Mouse (Mus musculus) common myeloid progenitor, adult 5-6 weeks (primary cell): ENCODE data around the gene Arih2. TPM values are rescaled to one million over a fixed set of nuclear protein-coding genes. Genes with fewer than 3 reads are reported as not detected.
A peak's percentile ranks its signal among the peaks of the same experiment; 100 is the strongest.

ENCODE experiments used
- ATAC-seq: replicated peaks from 2 replicates; pipeline ENCODE4 v1.8.0; 2016; ENCODE audit warnings: low read depth, mild to moderate bottlenecking, moderate TSS enrichment, inconsistent platforms; ENCODE audit not compliant: poor library complexity, severe bottlenecking
- total RNA-seq: library from RNA; stranded (forward); fragments of 200-1000, 187-1606 nt; gene quantifications from 2 replicates; pipeline ENCODE4 v1.2.3, GENCODE M21; 2017

The Arih2 gene
- total RNA-seq, 1 experiment from 2014 or later, result 50.6 TPM

DNA sequence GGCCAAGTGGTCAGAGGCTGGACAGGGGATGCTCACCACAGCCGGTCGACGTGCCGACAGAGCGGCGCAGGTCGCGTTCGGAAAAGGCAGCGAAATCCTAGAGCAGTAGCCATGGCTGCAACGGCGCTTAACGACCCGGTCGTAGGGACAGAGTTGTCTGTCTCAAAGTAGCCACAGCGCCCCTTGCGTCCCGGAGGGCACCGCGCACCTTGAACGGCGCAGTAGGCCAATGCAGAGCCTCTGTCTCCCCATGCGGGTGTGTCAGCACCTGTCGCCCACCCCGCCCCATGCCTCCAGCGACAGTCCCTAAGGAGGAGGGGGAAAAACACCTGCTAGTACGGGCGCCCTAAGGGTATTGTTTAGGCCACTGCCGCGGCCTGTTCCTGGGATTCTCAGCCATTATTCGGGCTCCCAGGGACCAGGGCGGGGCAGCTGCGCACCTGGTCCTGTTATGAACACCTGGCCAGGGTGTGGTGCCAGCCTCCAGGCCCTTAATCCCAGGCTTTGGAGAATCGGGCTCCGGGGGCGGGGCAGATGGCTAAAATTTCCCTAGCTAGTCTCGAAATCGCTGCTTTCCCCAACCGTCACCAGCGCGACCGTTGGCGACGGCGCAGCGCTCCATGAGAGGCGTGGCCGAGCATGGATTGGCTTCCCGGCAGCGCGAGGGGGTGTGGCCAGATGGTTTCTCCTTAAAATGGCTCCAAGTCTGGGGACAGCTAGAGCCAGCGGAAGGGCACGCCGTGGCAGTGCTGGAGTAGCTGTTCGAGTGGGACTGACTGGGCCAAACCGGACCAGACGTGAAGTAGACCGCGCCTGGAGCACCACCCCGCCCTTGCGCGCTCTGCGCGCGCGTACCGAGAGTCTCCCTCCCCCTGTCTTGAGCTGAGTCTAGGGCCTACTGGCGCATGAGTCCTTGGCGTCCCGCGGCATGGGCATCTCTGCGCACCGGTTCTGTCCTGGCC, 82.1 kb downstream of the Arih2 start, which contains the start of gene Ndufaf3:
Ndufaf3 (minus strand) TSS at position 620 of the 962 bp plus-strand sequence.
- peak; percentile 61 for ATAC-seq

DNA sequence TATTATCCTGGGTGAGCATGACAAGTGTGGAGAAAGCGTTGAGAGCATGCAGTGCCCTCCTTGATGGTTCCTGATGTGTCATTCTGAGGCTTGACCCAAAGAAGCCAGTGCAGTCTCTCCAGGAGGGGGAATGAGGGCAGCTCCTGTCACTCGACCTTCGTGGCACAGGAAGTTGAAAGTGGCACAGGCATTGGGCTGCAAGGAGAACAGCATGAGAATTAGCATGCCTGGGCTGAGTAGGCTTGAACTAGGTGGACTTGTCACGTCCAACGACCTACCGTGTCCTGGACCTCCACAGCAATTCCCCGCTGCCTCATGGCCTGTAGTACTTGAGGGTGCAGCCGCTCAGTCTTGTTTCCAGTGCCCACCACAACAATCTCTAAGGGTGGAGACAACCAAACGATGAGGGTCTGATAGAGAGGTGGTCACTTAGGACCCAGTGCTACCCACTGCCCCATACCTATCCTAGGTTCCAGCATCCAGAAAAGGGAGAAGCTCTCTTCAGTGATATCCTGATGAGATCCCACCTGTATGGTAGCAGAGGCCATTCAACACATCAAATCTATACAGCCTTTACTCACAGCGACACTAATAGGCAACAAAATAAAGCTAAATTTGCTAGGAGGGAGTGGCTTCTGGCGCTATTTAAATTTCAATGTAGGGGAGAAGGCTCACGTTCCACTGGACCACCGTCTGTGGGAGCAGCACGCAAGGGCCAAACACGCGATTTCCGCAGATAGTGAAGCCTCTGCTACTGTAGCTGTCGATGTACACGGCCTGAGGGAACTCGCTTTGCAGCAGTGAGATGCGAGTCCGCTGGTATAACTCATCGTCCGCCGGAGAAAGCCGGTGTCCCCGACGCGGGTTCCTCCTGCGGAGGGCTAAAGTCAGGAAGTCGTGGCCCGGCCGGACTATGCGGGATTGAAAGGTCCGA, 83.0 kb downstream of the Arih2 start:
- 0 out of 2 replicates have a peak, but pooled peaks have one; percentile 0 for ATAC-seq

DNA sequence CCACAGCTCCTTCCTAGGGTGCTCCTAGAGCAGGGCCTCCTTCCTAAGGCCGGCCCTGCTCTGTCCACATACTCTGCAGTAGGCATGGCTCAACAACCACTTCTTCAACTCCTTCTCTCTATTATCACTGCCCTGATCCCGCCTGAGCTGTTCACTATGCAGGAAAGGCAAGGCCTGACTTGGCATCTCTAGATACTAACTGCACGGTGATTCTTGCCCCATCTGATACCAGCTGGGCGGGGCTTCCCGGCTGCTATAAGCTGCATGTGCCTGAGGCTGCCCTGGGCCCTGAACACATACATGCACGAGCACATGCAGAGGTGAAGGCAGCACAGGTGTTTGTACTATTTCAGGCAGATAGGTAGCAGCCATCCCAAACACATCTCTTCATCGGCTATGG, 85.1 kb downstream of the Arih2 start:
- no peak for ATAC-seq

DNA sequence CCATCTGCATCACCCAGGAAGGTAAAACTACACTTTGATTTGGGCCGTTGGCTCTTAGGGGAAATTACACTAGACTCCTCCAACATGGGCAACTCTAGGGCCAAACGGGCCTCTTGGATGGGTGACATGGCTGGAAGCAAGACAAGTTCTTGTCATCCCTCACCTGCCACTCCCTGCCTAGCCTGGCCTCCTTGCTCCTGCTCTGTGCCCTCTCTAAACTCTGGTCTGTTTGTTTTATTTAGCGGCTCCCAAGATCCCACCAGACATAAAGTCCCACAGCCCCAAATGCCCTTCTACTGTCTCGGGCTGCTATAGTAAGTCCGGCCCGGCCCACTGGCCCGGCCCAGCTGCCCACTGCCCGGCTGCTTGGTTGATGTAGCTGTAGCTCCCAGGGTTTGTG, 85.5 kb downstream of the Arih2 start:
- ATAC-seq, result no peak

DNA sequence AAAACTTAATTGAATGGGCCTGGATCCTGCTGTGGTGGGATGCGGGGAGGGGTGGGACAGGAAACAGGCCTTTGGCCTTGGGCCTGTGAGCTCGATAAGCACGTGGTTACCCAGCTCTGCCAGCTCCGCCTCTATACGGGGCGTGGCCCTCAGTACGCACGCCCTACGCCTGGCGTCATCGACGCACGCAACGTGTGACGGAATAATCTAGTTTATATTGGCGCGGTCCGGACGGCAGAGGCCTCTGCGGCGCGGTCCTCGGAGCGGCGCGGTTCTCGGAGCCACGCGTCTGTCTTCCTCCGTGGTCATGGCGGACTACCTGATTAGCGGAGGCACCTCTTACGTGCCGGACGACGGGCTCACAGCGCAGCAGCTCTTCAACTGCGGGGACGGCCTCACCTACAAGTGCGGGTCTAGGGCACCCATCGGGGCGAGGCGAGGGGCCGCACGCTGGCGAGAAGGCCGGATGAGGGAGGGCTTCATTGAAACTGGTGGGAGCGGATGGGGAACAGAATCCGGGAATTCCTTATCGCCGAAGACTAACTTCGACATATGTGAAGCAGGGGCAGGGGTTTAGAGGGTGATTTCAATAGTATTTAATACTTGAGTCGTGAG, 88.9 kb downstream of the Arih2 start, which contains the start of gene Impdh2:
Impdh2 (plus strand) TSS at position 60 of the 615 bp plus-strand sequence.
- ATAC-seq, result peak; percentile 96

DNA sequence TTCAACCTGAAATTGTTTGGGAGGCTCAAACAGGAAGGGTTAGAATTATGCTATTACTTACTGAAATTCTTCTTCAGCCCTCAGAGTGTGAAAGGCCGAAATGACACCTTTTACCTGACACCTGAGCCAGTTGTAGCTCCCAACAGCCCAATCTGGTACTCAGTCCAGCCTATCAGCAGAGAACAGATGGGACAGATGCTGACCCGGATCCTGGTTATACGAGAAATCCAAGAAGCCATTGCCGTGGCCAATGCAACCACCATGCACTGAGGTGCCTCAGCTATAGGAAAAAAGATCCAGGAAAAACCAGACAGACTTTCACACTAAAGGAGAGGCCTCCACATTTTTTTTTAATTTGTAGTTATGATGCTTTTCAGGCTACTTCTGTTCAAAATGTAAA, 90.0 kb downstream of the Arih2 start:
- ATAC-seq, result no peak

Other genes starting within 250 kb of the Arih2 start
- gene Ccdc36, start 220.9 kb downstream of the Arih2 start, total RNA-seq, result 0.59 and 1.4 TPM in 2 replicates
- gene BC048562, start 212.9 kb downstream of the Arih2 start, total RNA-seq, result not detected in 2 replicates
- gene Ccdc71, start 188.9 kb downstream of the Arih2 start, total RNA-seq, result 11.0 and 15.4 TPM in 2 replicates
- gene Klhdc8b, start 187.8 kb downstream of the Arih2 start, total RNA-seq, result 6.8 and 8.2 TPM in 2 replicates
- 0.15 and 0.37 TPM in 2 replicates for gene Lamb2, start 169.7 kb downstream of the Arih2 start, total RNA-seq
- gene Usp19, start 158.8 kb downstream of the Arih2 start, total RNA-seq, result 54.3 and 63.1 TPM in 2 replicates
- gene Qars, start 141.7 kb downstream of the Arih2 start, total RNA-seq, result 149 and 207 TPM in 2 replicates
- gene Qrich1, start 132.6 kb downstream of the Arih2 start, total RNA-seq, result 131 and 150 TPM in 2 replicates
- 317 and 371 TPM in 2 replicates for gene Impdh2, start 89.1 kb downstream of the Arih2 start, total RNA-seq
- 9.8 and 18.9 TPM in 2 replicates for gene Ndufaf3, start 82.0 kb downstream of the Arih2 start, total RNA-seq
- 37.7 and 38.8 TPM in 2 replicates for gene Dalrd3, start 79.5 kb downstream of the Arih2 start, total RNA-seq
- 22.0 and 29.5 TPM in 2 replicates for gene Wdr6, start 70.6 kb downstream of the Arih2 start, total RNA-seq
- gene P4htm, start 51.7 kb downstream of the Arih2 start, total RNA-seq, result 0.39 and 1.1 TPM in 2 replicates
- gene Slc25a20, start 12.7 kb upstream of the Arih2 start, total RNA-seq, result 29.1 and 39.0 TPM in 2 replicates
- gene Prkar2a, start 39.9 kb upstream of the Arih2 start, total RNA-seq, result 20.1 and 28.1 TPM in 2 replicates
- 52.2 and 57.5 TPM in 2 replicates for gene Ip6k2, start 134.4 kb upstream of the Arih2 start, total RNA-seq
- gene Nckipsd, start 159.0 kb upstream of the Arih2 start, total RNA-seq, result 1.6 and 6.1 TPM in 2 replicates
- 0.10 and 0.23 TPM in 2 replicates for gene Celsr3, start 176.9 kb upstream of the Arih2 start, total RNA-seq
- gene Slc26a6, start 203.9 kb upstream of the Arih2 start, total RNA-seq, result 1.3 and 1.8 TPM in 2 replicates